Mouse (Mus musculus): ENCODE measurements at regions not wholly inside any gene's neighbourhood (a gene's known extent, or its start where the extent isn't known, plus 50 kb on each side); places are given as distances from the start of the nearest gene placed in this dataset.

DNA sequence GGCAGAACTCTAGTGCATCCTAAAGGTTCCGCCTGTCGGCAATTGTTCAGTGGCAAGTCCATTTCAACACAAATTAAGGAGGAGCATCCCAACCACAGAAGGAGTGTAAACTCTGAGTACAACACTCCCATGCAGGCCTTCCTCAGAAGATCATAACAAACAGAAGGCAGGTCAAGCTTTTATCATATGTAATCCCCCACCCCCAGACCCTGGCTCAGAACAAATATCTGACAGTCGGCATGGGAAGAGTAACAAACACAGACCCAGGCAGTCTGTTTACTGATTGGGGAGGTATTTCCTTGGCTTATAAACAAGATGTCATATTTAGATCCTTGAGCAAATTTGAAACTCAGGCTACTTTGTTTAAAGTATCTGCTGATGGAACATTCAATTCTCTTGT lies 174.9 kb upstream of the Rnaseh2b start:
- ATAC-seq, result no peak

DNA sequence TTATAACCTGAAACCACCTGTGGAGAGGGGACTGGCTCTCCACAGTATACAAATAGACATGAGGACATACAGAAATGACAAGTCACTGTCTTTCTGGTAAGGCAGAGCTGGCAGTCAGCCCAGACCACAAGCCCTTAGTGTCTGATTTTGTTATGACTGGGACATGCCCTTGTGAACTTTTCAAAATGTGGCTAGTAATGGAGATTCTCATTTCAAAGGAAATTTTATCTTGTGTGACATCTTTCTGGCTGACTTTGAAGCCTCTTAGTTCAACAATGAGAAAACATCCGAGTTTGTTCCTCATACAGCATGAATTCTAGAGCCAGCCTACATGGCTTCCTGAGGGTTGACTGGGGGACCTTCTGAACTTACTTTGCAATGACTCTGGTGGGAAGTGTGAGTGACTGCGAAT lies 173.8 kb upstream of the Rnaseh2b start:
- ATAC-seq, result no peak

DNA sequence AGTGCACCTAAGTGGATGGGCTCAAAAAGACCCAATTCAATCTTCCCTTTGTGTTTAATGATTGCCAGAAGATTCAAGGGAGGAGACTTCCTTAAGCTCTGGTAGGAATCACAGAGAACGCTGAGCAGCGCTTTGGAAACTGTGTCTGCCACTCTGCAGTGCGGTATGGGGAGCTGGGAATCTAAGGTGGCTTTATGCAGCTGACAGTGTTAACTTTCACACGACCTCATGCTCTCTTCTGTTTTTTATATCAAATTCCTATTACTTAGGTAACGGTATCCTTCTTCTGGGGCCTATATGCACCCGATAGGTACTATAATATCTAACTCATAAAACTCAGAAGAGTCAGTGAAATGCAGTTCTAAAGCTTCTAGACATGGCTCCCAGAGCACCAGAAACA lies 163.5 kb upstream of the Rnaseh2b start:
- no peak for ATAC-seq

DNA sequence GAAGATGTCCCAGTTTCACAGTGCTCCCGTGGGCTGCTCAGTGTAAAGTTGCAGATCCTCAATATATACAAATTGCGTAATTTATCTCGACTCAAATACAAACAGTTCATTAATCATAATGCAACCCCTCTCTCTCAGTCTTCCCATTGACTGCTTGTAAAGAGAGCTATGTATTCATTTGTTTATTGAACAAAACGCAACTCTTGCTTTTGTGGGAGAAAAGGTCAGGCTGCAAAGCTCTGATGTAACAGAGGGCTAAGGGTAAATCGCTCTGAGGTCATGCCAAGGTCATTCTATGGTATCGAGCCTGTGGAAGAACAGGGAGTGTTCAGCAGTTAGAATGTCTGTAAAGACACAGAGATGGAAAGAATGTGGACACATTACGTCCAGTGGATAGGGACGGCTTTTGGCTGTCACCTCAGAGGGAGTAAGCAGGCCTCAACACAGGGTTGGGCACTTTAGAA lies 160.0 kb upstream of the Rnaseh2b start:
- ATAC-seq, result no peak

DNA sequence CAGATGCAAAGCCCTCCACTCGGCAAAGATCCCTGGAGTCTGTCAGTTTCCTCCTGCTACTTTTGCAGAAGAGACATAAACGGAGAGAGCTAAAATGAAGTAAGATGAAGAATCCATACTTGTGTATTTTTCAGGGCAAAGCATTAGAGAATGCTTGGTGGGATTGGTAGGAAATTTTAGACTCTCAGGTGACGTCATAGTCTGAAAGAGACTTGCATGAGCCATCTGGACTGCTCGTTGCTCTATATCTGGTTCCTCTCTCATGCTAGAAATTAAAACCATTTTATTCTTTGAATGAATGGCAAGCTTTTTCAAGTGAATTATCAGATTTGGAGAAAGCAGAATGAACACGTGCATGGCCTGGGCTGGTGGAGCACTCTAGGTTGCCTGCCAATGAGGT lies 154.4 kb upstream of the Rnaseh2b start:
- no peak for ATAC-seq

DNA sequence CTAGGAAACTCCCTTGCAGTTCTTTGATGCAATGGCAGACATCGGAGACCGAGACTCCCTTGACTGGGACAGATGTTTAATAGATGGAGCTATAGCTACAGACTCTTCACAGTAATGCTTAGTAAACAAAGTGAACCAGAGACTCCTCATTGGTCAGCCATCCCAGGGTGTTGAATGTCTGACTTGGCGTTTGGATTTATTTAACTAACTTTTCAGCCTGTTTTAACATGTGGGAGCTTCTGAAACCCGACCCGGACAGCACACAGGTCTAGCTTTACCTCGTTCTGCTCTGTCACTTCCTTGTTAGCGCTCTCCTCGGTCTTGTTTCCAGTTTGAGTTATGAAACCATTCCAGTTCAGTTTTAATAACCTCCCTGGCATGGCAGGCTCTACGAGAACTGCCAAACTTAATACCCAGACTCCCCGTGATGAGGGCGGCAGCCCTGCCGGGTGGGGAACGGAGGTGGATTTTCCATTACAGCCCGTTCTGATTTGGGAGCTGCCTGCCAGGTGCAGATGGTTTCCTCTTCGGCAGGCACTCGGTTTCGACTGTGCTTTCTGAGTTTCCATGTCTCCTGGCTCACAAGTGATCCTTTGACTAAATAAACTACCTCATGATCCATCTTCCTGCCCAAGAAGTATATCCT lies 147.9 kb upstream of the Rnaseh2b start:
- no peak for ATAC-seq

DNA sequence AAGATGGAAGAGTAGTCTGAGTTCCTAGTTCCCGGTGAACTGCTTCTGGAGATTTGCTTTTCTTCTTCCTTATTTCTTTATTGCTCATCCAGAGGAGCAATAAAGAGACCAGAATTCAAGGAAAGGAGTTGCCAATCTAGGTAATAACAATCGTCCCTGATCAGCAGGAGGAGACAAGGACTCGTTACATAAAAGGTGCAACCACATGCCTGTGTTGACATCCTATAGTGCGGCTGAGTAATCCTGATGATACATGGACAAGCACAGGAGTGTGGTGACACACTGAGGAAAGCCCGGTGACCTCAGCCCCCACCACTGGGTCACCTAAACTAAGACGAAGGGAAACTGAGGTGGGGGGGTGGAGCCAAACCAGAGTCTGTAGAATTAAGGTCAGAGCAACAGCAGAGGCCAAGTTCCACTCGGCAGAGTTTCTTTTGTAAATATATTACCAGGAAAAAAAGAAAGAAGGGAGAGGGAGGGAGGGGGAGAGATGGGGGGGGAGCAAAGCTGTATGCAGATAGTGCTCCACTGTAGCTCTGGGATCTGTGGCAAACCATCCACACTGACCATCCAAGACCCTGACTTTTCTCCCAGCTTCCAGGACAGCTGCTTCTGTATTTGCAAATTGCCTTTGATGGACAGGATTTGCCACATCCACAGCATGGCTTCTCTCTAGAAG lies 135.2 kb upstream of the Rnaseh2b start:
- ATAC-seq, result no peak

DNA sequence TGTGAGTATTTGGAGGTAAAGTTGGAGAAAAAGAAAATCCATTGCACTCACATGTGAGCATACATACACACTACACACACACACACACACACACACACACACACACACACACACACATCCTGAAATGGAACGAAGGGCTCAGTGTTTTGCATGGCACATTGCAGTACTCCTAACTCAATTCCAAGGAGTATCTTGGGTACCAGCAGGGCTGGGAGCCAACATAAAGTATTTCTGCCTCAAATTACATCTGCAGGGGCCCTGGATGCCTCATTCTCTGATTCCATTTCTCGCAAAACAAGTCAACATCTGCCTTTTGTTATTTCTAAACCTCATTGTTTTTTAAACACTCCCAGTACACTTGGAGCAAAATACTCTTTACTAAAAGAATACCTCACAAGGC lies 132.7 kb upstream of the Rnaseh2b start:
- no peak for ATAC-seq

DNA sequence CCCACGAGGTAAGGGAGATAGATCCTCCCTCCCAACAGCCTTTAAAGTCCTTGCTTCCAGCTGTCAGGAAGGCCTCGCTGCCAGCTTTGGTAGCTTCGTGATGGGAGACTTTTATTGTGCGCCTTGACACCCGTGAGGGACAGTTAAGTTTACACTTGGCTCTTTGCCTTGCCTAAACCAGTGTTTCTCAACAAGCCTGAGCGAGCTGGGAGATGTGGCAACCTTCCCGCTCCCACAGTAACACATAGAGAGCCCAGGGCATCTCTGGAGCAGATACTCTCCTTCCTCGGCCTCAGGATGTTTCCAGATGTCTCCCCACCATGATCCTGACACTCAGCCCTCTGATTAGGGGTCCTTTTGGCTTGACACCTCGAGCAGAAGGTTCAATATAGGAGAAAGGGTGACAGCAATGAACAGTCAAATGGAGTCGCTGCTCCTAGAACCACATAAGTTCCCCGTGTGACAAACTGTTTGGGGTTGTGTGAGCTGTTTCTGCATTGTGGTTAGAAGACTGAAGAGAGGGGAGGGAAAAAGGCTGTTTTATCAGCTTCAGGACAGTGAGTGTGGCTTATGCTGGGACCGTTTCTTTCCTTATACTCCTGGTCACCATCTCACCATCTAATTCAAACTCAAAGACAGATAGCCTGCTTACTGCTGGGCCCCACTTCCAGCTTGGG lies 129.1 kb upstream of the Rnaseh2b start:
- ATAC-seq, result no peak

DNA sequence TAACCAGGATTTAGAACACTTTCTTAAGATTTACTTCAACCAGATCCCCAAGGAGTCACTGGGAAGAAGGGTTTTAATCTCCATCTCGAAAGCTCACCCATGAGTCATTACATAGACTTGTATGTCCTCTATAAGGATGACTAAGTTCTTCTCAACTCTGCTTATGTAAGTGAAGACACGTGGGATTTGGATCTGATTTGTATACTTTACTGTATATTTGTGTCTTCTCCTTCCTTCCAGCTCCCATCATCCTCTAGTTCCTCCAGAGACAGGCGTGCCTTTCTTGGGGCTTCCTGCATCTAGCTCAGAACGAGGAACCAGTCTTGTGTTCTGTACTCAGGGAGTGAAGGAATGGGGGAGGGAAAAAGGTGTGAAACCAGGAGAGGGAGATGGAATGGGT lies 127.5 kb upstream of the Rnaseh2b start:
- no peak for ATAC-seq

DNA sequence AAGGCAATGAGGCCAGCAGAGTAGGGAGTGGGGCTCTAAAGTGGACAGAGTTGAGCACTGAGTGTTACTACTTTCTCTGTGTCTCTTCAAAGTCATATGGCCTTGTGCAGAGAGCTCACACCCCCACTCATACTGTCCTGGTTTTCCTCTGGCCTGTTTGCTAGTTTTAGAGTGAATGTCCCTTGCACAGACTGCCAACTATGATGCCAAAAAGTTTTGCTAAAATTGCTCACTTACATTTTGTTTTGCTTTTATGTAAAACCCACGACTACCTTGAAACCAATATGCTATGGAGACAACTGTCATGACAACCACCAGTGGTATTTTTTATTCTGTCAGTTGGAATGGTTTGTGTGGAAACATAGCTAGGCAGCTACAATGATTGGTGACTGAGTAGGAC lies 126.4 kb upstream of the Rnaseh2b start:
- no peak for ATAC-seq

DNA sequence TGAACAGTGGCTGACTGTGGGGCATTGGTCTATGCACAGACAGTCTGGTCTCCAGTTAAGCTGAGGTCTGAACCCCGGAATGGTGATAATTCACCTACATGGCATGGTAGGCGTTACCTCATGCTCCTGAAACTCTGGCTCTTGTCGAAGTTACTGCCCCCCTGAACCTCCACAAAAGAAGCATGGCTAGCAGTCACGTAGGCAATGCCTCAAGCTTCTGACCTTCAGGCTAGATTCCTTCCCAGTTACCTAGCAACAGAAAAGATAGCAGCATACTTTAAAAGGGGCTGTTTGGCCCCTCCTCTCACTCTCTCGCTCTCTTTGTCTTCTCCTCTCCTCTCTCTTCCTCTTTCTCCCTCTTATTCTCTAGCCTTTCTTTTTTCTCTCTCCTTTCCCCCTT lies 125.8 kb upstream of the Rnaseh2b start:
- no peak for ATAC-seq

DNA sequence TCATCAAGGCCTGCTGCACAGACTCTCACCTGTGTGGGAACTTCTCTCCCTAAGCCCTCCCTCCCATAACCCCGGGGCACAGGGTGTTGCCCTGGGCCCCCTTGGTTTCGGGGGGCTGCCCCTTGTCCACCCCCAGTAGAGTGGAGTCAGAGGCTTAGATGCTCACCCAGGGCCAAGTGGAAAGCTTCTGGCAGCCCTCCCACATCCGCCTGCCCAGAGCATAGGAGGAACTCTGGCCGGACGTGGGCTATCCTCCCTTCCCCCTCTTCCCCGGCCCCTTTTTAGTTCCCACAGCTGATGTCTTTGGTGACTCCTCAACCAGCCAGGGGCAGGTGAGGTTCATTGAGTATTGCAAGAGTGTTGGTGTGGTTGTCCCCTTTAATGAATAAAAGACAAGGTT lies 125.3 kb upstream of the Rnaseh2b start:
- ATAC-seq, result no peak

DNA sequence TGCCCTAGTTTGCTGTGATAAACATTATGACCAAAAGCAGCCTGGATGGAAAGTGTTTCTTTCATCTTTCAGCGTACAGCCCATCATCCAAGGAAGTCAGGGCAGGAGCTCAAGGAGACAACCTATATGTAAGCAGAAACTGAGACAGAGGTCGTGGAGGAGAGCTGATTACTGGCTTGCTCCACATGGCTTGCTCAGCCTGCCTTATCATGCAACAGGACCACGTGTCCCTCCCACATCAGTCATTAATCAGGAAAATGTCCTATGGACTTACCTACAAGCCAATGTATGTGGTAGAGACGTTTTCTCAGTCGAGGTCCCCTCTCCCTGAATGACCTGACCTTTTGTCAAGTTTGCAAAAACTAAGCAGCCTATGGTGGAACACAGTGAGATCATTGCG lies 123.7 kb upstream of the Rnaseh2b start:
- no peak for ATAC-seq

DNA sequence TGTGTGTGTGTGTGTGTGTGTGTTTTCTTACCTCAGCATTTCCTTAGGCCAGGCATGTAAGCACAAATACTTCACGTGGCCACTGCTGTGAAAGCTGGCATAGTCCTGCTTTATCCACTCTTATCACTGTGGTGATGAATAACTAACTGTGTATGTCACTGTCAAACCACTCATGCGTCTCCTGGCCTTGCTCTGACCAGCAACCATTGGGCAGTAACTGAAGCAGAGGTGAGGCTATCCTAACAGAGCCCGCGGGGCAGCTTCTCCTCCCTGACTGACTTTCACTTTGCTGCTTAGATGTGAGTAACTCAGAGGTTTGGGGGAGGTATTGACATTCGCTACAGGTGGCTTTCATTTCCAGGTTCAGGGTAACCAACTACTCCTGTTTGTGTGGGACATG lies 122.0 kb upstream of the Rnaseh2b start:
- no peak for ATAC-seq

DNA sequence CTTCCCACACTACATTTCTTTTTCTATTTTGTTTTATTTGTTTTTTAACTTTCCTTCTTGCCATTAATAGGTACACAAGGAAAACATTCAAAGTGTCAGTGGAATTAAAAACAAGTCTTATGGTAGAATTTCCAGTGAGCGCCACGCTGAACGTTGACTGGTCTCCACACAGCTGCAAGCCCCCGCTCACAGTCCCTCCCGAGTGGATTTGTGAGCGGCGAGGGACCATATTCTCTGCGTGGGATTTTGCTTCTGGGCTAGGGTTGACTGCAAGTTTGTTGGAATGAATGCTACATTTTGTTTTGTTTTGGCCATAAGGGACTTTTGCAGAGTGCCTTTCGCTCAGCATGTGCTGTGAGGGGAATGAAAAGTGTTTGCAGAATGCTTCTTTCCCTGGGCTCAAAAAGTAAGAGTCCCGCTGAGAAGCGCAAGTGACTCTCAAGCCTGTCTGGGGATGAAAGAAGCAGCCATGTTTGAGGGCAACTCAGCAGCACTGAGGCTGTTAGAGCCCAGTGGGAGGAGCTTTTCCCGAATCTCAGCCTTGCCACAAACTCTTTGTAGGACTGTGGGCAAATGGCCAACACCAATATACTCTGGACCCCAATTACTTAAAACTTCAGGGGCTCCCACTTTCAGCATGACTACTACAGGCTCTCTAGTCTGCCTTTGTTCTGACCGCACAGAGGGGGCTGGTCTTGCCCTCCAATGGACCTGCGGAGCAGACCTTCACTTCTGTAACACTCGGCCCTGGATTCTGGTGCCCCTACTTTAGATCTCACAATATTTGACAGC lies 120.9 kb upstream of the Rnaseh2b start:
- no peak for ATAC-seq

DNA sequence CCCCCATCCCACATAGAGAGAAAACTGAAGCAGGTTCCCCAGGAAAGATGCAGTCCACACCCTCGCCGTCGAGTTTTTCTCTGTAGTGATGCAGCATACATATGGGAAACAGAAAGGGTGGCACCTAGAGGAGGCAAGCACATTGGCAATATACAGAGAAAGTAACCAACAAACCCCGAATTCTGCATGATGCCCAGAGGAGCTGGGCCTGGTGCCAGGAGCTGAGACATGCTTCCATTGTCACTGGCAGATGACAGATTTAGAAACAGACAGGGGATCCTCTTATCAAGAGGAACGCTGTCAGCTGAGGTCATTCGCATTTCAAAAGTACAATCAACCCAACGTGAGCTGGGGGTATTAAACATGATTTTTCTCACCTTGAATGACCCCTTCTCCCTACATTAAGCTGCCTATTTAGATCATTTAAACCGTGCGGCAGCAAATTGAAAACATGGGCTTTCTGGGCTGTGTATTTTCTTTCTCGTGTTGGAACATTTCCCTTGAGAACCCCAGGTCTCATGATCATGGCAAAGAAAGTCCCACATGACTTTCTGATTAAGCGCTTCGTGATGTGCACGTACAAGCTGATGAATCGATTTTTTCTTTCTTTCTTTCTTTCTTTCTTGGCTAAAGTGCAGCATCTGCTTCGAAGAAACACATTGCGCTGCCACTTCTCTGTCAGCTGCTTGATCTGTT lies 118.4 kb upstream of the Rnaseh2b start:
- ATAC-seq, result no peak

DNA sequence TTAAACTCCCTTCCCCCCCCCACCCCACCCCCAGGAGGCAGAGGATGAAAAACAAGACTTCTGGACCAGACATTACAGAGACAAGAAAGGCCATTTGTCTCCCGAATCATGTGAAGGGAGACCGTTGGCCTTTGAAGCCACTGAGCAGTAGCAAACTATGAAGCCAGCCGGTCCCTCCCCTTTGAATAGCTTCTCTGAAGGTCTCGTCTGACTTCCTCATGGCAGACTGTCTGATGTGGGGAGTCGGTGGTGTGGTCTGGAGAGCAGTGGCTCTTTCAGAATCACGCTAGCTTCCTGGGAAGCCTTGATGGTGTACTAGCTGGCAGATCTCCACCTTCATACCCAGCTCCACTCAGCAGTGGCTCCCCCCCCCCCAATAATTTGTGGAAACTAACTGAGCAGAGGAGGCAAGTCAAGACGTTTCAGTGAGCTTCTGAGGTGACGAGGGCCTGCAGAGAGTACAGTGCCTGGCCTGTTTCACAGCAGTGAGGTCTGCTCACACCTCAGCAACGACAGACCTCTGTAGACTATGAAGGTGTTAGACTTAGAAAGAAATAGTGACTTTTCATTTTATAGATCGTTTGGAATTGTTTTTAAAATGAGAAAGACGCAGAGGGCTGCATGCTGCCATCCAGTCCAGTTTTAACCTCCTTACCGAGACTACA lies 116.9 kb upstream of the Rnaseh2b start:
- no peak for ATAC-seq

DNA sequence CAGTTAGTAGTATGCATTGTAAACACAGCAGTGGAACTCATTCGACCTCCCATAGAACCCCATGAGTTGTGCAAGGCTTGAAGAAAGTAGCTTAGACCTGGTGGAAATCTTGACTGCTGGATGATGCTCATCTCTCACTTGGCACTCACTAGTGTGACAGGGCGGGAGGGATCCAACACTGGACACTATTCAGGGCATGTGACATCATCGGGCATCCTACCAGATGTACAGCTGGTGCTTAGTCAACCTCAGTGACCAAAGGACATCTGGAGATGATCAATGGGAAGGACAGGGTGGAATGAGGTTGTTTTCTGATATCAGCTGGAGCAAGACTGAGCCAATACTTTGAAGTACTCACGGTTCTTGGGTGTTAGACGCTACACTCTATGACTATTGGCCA lies 114.9 kb upstream of the Rnaseh2b start:
- no peak for ATAC-seq

DNA sequence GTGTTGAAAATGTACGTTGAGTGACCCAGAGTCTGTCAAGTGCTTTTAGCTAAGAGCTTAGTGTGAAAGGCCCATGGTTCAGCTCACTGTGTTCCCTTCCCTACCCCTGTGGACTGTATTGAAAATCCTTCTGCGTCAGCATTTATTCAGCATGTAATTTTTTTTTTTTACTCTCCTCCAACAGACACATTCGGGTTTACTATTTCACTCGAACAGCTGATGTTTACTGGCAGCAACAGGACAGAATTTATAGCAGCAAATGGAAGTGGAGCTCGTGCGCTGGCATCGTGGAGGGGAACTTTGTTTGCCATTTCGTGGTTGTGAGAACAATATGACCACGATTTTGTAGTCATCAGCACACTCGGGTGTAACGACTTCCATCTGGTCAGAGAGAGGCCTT lies 105.0 kb upstream of the Rnaseh2b start:
- no peak for ATAC-seq

DNA sequence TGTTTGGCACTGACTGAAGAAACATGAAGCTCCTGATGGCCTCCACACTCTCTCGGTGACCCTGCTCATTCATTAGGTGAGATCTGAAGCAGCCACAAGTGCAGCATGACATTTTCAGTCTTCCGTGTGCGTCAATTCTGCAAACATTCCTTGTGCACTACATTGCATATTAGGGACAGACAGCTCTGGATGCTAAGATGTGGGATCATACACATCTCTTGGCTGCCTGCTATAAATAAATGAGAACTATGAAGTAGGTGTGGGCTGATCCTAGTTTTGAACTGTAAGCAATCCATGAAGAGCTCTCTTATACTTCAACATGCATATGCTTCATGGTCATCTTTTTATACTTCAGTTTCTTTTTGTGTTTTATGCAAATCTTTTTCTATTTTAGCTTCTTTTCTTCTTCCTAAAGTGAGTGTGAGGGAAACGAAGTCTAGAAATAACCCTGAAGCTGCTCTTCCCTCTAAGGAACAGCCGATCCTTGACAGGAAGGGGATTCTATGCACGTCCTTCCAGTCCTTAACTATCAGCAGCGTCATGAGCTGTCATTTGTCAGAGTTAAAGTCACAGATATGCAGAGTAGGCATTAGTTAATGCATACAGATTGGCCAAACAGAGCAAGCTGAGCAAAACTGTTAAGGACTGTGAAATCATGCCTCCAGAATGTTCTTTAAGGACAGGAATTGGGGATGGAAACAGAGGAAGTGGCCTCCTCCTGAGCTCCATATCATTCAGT lies 104.1 kb upstream of the Rnaseh2b start:
- ATAC-seq, result no peak
